Mouse (Mus musculus): ENCODE results near the gene Ccl5.
A peak's percentile ranks its signal among the peaks of the same experiment; 100 is the strongest.
"Not testable (repeated sequence)": the region's sequence is repeated elsewhere in the genome, so short reads cannot be mapped to it uniquely, and the experiment has no call there.

Ccl5 gene

DNA sequence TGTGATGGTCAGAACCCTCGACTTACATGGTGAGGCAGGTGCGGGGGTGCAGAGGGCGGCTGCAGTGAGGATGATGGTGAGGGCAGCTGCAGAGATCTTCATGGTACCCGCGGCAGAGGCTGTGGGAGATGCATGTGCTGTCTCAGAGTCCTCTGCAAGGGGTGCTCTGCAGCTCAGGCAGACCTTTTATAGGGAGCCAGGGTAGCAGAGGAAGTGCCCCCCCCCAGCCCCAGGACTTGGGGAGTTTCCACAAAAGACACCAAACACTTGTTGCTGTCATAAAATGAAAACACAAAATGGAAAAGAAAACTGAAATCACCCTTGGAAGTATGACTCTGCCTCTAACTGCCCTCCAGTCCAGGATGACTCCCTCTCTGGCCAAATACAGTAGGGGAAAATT, at the start of gene Ccl5:
Ccl5 (minus strand) TSS at position 159 of the 400 bp plus-strand sequence.
- no peak for DNase-seq (ENCODE audit: low spot score in 2 of 2)

DNA sequence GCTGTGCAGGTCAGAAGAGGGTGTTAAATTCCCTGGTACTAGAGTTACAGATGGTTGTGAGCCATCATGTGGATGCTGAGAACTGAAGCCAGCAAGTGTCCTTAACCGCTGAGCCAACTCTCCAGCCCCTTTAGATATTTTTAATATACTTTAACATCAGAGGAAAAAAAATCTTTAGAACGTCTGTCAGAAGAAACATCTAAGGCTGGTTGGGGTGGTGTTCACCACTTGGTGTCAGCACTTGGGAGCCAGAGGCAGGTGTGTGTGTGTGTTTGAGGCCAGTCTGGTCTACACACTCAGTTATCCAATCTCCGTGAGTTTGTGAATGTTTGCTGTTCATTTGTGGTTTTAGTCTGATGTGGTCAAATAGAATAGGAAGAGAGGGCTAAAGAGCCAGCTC, 48.7 kb upstream of the Ccl5 start:
- no peak for DNase-seq (ENCODE audit: low spot score in 2 of 2)

- no peak for DNase-seq (ENCODE audit: low spot score in 2 of 2)
These were observed 48.0 kb upstream of the Ccl5 start, which contains the start of gene Ccl9 for GRCm38 (mm10) chr11:83578186-83578760. Gene Ccl9, minus strand, starts transcription at chr11:83578636.

GRCm38 (mm10) chr11:83576927-83577555, 46.7 kb upstream of the Ccl5 start:
- no peak for DNase-seq (ENCODE audit: low spot score in 2 of 2)

DNA sequence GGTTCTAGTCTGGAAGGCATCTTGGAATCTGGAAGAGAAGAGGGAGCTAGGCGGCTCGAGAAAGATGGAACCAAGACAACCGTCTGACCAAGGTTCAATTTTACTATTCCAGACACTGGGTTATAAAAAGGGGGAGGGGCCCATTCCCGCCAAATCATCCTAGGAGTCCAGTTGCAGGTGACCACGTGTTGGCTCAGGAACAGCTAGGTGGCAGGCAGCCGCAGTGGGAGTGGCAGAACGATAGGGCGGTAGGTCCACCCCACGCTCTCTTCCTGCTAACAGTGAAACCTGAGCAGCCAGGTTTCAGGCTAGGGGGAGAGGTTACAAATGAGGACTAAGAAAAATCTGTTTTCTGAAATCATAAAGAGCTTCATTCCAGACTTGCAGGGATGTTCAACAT, 42.5 kb upstream of the Ccl5 start:
- DNase-seq (ENCODE audit: low spot score in 2 of 2) = no peak

DNA sequence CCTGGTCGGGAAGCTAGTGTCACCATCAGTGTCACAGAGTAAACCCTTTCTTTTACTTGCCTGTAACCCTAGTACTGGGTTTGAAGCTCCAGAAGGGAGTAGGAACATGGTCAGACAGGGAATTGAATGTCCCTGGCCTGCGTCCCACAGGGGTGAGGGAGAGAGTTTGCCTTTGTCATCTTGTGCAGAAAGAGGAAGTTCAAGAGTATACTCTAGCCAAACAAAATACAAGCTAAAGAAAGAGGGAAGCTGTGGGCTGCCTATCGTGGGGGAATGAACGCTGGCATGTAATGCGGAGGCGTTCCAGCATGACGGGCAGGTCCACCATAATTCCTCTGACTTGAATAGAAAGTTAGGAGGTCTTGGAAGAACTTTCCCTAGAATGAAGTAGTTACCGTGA, 41.9 kb upstream of the Ccl5 start:
- DNase-seq (ENCODE audit: low spot score in 2 of 2) = no peak

DNA sequence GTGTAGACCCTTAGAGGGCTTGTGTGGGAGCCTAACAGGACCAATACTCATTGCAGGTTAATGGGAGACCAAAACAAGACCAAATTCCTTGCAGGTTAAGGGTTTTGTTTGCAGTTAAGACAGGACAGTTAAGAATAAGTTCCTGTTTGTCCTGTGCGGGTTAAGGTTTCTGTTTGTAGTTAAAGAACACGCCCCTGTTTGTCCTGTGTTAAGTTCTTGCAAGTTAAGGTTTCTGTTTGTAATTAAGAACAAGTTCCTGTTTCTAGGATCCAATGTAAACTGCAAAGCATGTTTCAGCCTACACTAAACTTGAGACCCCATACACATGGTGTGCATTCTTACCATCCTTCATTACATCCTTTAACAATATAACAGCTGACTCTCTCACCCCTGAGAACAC, 39.9 kb upstream of the Ccl5 start:
- no peak for DNase-seq (ENCODE audit: low spot score in 2 of 2)

- DNase-seq (ENCODE audit: low spot score in 2 of 2) = no peak
These were observed 38.9 kb upstream of the Ccl5 start for GRCm38 (mm10) chr11:83569249-83569648.

DNA sequence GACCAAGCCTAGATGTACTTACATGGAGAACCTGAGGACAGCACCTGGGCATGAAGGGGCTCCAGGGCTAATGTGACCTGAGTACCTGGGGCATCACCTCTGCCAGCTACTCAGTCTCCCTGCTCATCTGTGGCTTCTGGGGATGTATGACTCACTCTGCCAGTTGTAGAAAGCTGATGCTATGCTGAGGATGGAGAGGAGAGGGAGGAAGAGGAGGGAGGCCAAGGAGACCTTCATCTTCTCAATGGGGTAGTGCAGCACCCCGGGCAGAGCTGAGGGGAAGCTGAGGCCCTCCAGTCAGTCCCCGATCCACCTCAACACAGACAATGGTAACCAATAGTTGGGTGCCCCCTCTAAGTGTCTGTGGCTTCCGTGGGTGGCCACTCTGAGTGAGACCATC, 38.5 kb upstream of the Ccl5 start:
- DNase-seq (ENCODE audit: low spot score in 2 of 2) = no peak

DNA sequence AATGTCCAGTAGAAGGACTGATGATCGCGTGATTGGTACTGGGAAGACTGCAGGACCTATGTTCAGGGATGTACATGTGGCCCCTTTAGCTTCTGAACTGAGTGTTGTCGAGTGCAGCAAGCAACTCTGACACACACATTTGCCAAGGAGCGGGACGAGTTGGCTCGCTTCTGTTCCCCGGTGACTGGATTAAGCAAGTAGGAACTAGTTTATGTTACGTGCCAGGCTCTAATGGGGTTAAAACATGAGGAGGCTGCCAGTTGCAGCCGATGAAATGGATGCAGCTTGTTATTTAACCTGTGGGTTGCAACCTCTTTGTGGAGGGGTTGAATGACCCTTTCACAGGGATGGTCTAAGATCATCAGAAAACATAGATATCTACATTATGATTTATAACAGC, 37.7 kb upstream of the Ccl5 start:
- no peak for DNase-seq (ENCODE audit: low spot score in 2 of 2)

DNA sequence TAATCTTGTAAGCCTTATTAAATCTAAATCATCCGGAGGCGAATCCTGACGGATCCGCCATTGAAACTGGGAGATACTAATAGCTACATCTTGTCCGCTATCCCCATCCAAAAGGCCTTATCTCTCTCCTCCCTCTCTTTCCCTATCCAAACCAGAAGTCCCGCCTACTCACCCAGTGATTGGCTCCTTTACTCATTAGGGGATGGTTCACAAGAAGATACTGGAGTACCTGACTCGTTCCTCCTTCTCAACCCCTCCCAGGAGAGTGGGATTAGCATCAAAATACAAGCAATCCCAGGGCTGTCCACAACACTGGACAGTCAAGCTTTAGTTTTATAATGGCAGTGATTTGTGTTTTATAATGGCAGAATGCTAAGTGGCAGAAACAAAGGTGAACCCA, 37.0 kb upstream of the Ccl5 start:
- DNase-seq (ENCODE audit: low spot score in 2 of 2) = no peak

DNA sequence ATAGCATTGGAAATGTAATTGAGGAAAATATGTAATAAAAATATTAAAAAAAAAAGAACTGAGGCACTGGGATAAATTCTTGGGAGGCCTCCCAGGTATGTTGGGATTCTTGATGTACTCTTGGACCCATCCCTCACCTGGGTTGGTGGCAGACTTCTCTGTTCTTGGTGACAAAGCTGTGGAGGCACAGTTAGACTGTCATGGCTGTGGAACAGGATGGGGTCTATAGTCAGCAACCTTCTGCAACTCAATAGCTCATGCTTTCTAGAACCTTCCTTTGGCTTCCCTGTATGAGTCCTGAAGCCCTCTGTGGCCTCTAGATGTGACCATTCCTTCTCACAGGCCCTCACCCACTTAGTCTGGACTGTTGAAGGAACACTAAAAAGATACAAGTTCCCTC, 36.3 kb upstream of the Ccl5 start:
- no peak for DNase-seq (ENCODE audit: low spot score in 2 of 2)

DNA sequence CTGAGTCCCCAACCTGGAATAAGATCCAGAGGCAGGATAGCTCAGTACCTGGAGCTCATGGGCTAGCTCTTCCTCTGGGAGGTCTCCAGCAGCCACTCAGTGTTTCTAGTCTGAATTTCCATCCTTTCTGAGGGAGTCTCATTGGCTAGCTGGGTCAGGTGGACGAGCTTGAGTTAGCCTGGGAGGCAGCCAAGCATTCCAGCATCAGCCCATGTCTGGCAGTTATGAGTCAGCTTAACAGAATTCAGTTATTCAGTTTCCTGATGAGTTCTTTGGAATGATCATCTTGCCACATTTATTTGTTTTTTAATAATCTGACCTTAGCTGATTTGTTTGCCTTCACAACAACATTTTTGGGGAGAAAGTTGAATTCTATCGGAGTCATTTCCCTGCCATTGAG, 33.4 kb upstream of the Ccl5 start:
- DNase-seq (ENCODE audit: low spot score in 2 of 2) = peak; percentile 19 to 31

DNA sequence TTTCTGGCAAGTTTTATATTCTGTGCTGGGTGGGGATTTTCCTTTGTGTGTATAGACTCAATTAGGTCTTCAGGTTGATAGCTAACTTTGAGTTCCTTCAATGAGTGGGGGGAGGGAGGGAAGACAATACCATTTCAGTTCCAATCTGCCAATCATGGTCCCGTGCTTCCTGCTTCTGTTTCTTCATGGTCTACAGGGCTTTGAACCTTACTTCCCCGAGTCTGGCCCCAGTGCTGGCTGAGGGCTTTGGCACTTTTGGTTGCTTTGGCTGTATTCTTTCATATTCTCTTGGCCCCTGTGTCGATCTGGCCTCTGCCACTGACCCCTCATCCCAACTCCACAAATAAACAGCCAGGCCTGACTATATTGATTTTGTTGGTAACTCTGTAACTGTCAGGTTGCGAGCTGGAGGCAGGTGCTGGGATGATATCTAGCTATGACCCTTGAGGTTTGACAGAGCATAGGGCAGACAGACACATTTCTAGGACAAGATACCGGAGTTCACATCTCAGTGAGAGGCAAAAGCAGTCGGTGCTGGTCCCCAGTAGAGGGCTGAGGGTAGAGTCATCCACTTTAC, 32.1 kb upstream of the Ccl5 start:
- no peak for DNase-seq (ENCODE audit: low spot score in 2 of 2)

DNA sequence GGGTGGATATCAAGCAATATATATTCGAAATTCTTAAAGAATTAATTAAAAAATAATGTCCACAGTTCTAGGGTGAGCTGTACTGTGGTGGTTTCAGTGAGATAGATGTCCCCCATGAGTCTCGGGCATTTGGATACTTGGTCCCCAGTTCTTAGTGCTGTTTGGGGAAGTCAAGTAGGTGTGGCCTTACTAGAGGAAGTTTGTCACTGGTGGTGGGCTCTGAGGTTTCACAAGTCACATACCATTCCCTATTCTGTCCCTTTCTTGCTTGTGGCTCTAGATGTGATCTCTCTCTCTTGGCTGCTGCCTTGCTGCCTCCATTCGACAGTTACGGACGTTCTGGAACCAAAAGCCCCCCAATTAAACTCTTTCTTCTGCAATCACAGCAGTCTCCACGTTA, 30.1 kb upstream of the Ccl5 start:
- DNase-seq (ENCODE audit: low spot score in 2 of 2) = no peak

DNA sequence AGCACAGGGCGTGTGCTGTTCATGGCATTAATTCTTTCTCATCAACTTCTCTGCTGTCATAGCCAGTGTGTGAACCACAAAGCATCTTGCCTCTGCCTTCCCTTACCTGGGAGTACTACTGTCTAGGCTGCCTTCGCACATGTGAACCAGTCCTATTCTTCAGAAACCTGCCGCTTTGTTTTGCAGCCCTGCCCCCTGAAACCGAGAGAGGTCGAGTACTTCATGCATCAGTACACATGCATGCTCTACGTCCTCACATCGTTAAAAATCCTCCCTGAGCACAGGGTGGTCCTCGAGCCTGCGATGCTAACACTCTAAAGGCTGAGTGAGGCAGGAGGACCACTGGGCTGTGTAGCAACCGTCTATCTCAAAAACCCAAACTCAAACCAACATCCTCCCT, 26.8 kb upstream of the Ccl5 start:
- DNase-seq (ENCODE audit: low spot score in 2 of 2) = no peak

DNA sequence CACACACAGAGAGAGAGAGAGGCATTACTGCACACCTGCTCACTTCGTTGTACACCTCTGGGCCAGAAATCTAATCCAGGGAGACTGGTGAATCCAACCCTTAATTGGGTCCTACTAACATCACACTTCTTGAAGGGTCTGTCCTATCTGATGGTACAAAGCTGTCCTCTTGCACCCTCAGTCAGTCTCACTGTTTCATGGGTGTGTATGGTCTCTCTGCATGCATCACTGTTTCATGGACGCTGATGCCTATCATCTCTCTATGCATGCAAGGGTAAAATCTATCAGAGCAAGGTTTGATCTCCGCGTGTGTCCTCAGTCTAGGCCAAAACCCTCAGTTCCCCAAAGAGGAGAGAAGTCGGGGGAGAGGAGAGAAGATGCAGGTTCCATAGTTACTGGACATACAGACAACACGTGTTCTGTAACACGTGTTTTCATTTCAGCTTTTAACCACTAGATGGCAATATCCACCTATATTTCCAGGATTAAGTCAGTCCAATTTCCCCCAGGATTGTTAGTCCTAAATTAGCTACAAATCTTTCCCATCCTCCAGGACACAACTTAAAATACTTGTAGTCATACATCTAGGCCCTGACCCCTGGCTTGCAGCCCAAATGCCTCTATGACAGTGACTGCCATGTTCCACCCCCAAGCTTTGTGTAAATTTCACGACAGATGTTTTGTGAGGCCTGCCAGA, 25.9 kb upstream of the Ccl5 start:
- peak; percentile 21 to 39 for DNase-seq (ENCODE audit: low spot score in 2 of 2)

DNA sequence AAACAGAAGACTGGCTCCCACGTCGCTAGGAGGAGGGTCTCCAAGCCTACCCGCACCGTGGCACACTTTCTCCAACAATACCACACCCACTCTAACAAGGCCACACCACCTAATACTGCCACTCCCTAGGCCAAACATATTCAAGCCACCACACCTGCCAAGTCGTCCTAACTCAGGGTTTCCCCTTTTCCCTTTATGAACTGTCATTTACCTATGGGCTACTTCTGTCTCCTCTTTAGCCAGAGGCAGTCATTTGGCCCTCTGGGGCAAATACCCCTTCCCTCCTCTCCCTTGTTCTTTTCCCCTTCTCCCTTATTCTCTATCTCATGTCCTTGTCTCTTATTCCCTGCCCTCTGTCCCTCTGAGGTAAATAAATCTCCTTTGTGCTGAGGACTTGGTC, 21.4 kb upstream of the Ccl5 start:
- no peak for DNase-seq (ENCODE audit: low spot score in 2 of 2)

DNA sequence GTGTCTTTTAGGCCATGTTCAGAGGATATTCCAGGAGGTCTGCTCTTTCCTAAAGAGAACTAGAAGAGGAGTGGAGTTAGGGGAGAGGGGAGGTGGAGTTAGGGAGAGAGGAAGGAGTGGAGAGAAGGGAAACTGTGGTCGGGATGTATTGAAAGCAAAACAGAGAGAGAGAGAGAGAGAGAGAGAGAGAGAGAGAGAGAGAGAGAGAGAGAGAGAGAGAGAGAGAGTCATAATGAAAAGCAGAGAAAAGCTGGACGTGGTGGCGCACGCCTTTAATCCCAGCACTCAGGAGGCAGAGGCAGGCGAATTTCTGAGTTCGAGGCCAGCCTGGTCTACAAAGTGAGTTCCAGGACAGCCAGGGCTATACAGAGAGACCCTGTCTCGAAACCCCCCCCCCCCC, 20.7 kb upstream of the Ccl5 start:
- not testable (repeated sequence) for DNase-seq (ENCODE audit: low spot score in 2 of 2)

DNA sequence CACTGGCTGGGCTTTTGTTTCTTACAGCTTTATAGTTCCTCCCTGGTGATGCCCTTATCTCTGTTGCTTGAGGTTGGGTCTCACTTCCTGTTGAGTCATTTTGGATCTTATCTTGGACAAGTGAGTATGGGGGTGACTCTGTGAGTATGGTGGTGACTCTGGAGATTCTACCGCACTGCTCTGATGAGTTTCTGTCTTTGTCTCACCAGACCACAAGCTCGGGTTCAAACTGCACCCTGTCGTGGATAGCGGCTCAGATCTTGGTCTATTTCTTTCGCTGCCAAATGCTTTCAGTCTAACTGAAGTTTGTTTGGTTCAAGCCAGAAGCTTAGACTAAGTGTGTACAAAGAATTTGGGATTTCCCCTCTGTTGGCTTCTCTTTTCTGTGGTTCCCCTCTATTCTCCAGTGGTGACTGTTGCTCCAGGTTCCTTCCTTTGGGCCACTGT, 19.9 kb upstream of the Ccl5 start:
- no peak for DNase-seq (ENCODE audit: low spot score in 2 of 2)

- DNase-seq (ENCODE audit: low spot score in 2 of 2) = no peak
These were observed 13.9 kb upstream of the Ccl5 start for GRCm38 (mm10) chr11:83544214-83544613.

GRCm38 (mm10) chr11:83541415-83541814, 11.1 kb upstream of the Ccl5 start:
- DNase-seq (ENCODE audit: low spot score in 2 of 2) = no peak

GRCm38 (mm10) chr11:83540931-83541330, 10.6 kb upstream of the Ccl5 start:
- no peak for DNase-seq (ENCODE audit: low spot score in 2 of 2)

Measured in frontal cortex, postnatal 36 days (tissue).